Mouse (Mus musculus) megakaryocyte, embryonic 14.5 days (primary cell): ENCODE results near the gene Smarcd3.

Source experiments
- FLI1 ChIP-seq: IDR thresholded peaks from 2 replicates; pipeline ENCODE4 v1.6.1; 2012; ENCODE audit warnings: low read length, inconsistent platforms, mixed read lengths
- GATA1 ChIP-seq: IDR thresholded peaks from 3 replicates; pipeline ENCODE4 v1.6.1; 2012; ENCODE audit warnings: mixed read lengths, low read length, inconsistent platforms, borderline replicate concordance

DNA sequence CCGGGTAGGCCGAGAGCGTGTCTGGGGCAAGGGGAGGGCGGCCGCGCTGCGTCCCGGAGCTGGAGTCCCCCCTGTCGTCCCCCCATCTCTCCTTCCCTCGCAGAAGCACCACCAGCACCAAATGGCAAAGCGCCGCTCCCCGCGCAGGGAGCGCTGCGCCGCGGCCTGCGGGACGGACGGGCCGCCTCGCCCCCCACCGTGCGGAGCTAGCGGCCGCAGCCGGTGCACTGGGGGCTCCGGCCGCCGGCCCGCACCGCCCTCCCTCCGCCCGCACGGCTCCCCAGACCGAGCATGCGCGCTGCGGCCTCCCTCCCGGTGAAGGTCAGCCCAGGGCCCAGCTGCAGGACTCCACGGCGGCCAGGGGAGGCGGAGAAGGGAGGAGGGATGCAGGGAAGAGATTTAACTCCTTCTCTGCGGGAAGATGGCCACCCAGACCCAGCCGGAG lies 19.5 kb downstream of the Smarcd3 start:
- TF ChIP-seq GATA1, result no peak
- no peak for TF ChIP-seq FLI1
